Mouse (Mus musculus) CH12.LX (cell line): ENCODE measurements around the gene 1700008O03Rik. TPM values are rescaled to one million over a fixed set of nuclear protein-coding genes. Genes with fewer than 3 reads are reported as not detected.

Experiments
- DNase-seq: peaks from one replicate; pipeline ENCODE4 v3.0.0-alpha.2; 2013; ENCODE audit errors: extremely low read depth
- H3K27ac ChIP-seq: 2 replicates; pipeline ENCODE4 v1.5.1; 2012; ENCODE audit warnings: low read depth, mild to moderate bottlenecking, control low read depth, moderate library complexity; ENCODE audit not compliant: insufficient read depth
- H3K27me3 ChIP-seq: replicated peaks from 2 replicates; pipeline ENCODE3; 2012; ENCODE audit warnings: inconsistent platforms
- H3K36me3 ChIP-seq, 2 experiments: replicated peaks in 1 of 2; 2 replicates each; pipeline versions ENCODE3 to v1.6.1; 2012; ENCODE audit warnings: inconsistent platforms in 1 of 2, low read length in 1 of 2, mild to moderate bottlenecking in 1 of 2, mixed read lengths in 1 of 2, moderate library complexity in 1 of 2; ENCODE audit not compliant: control insufficient read depth in 1 of 2, insufficient read depth in 1 of 2
- H3K4me1 ChIP-seq, 2 experiments: 2 replicates each; pipeline ENCODE4 v1.6.1; 2012; ENCODE audit warnings: inconsistent platforms in 1 of 2, moderate library complexity in 1 of 2; ENCODE audit not compliant: insufficient read depth in 2 of 2, control insufficient read depth in 1 of 2
- H3K4me2 ChIP-seq: 2 replicates; pipeline ENCODE4 v1.6.1; 2012; ENCODE audit warnings: low read depth, mild to moderate bottlenecking, control low read depth; ENCODE audit not compliant: poor library complexity, insufficient read depth, severe bottlenecking
- H3K4me3 ChIP-seq, 3 experiments: fragments of 150-350 bp in 1 of 3; sonication (generic) in 1 of 3; replicated peaks in 1 of 3; 2 replicates each; pipeline versions ENCODE3 to v1.5.1; 2011 to 2012; ENCODE audit warnings: low read depth in 2 of 3, low read length in 2 of 3, mild to moderate bottlenecking in 2 of 3, moderate library complexity in 2 of 3, control low read depth in 1 of 3, improper control_type of control experiment in 1 of 3, inconsistent platforms in 1 of 3, mixed read lengths in 1 of 3; ENCODE audit not compliant: poor library complexity in 1 of 3
- H3K79me2 ChIP-seq: replicated peaks from 2 replicates; pipeline ENCODE4 v1.6.1; 2012; ENCODE audit warnings: mild to moderate bottlenecking, moderate library complexity; ENCODE audit not compliant: control insufficient read depth, poor library complexity, insufficient read depth, severe bottlenecking; ENCODE audit errors: extremely low read depth
- H3K9ac ChIP-seq: 2 replicates; pipeline ENCODE4 v1.6.1; 2012; ENCODE audit warnings: low read depth, mild to moderate bottlenecking, control low read depth, moderate library complexity; ENCODE audit not compliant: insufficient read depth
- H3K9me3 ChIP-seq: replicated peaks from 2 replicates; pipeline ENCODE3; 2012; ENCODE audit warnings: low read length, inconsistent platforms, mixed read lengths
- CTCF ChIP-seq, 2 experiments: IDR thresholded peaks in 1 of 2; conservative IDR thresholded peaks in 1 of 2; 2 replicates each; pipeline ENCODE4 v1.5.1; 2011 to 2012; ENCODE audit warnings: low read depth in 2 of 2, low read length in 2 of 2, improper control_type of control experiment in 1 of 2, inconsistent platforms in 1 of 2, mild to moderate bottlenecking in 1 of 2, moderate library complexity in 1 of 2
- JUND ChIP-seq: conservative IDR thresholded peaks from 2 replicates; pipeline ENCODE4 v1.6.1; 2011; ENCODE audit warnings: low read depth, low read length, improper control_type of control experiment
- KAT2A ChIP-seq: IDR thresholded peaks from 2 replicates; pipeline ENCODE4 v1.6.1; 2012; ENCODE audit warnings: low read length, improper control_type of control experiment, inconsistent platforms; ENCODE audit not compliant: insufficient replicate concordance
- MAX ChIP-seq: IDR thresholded peaks from 2 replicates; pipeline ENCODE4 v1.6.1; 2011; ENCODE audit warnings: low read length, improper control_type of control experiment
- MEF2A ChIP-seq: IDR thresholded peaks from 2 replicates; pipeline ENCODE4 v1.6.1; 2014; ENCODE audit warnings: low read depth, mild to moderate bottlenecking, inconsistent platforms, low read length, improper control_type of control experiment, borderline replicate concordance
- MYC ChIP-seq: IDR thresholded peaks from 2 replicates; pipeline ENCODE4 v1.6.1; 2011; ENCODE audit warnings: low read depth, mild to moderate bottlenecking, improper control_type of control experiment, low read length
- NRF1 ChIP-seq: IDR thresholded peaks from 2 replicates; pipeline ENCODE4 v1.6.1; 2014; ENCODE audit warnings: low read depth, mild to moderate bottlenecking, inconsistent platforms, low read length, improper control_type of control experiment, moderate library complexity
- POLR2AphosphoS2 ChIP-seq: IDR thresholded peaks from 2 replicates; pipeline ENCODE4 v1.6.1; 2011; ENCODE audit warnings: low read depth, low read length, improper control_type of control experiment
- RAD21 ChIP-seq: IDR thresholded peaks from 2 replicates; pipeline ENCODE4 v1.6.1; 2011; ENCODE audit warnings: low read depth, mild to moderate bottlenecking, low read length, improper control_type of control experiment, moderate library complexity
- RCOR1 ChIP-seq: conservative IDR thresholded peaks from 2 replicates; pipeline ENCODE4 v1.6.1; 2012; ENCODE audit warnings: low read depth, mild to moderate bottlenecking, inconsistent platforms, low read length, improper control_type of control experiment
- SIN3A ChIP-seq: IDR thresholded peaks from 2 replicates; pipeline ENCODE4 v1.6.1; 2012; ENCODE audit warnings: low read length, improper control_type of control experiment, inconsistent platforms
- SMC3 ChIP-seq: IDR thresholded peaks from 2 replicates; pipeline ENCODE4 v1.6.1; 2011; ENCODE audit warnings: low read depth, low read length, improper control_type of control experiment
- TCF12 ChIP-seq: IDR thresholded peaks from 2 replicates; pipeline ENCODE4 v1.6.1; 2014; ENCODE audit warnings: low read depth, mild to moderate bottlenecking, inconsistent platforms, low read length, improper control_type of control experiment
- UBTF ChIP-seq: IDR thresholded peaks from 2 replicates; pipeline ENCODE4 v1.6.1; 2012; ENCODE audit warnings: low read depth, mild to moderate bottlenecking, inconsistent platforms, low read length, improper control_type of control experiment, moderate library complexity
- ZC3H11A ChIP-seq: IDR thresholded peaks from 2 replicates; pipeline ENCODE4 v1.6.1; 2012; ENCODE audit warnings: low read depth, mild to moderate bottlenecking, inconsistent platforms, low read length, improper control_type of control experiment
- ZMIZ1 ChIP-seq: IDR thresholded peaks from 2 replicates; pipeline ENCODE4 v1.6.1; 2012; ENCODE audit warnings: low read depth, mild to moderate bottlenecking, inconsistent platforms, low read length, improper control_type of control experiment
- ZNF384 ChIP-seq: IDR thresholded peaks from 2 replicates; pipeline ENCODE4 v1.6.1; 2012; ENCODE audit warnings: low read depth, low read length, improper control_type of control experiment, inconsistent platforms
- dilution Hi-C: fragments of 300-500 bp; cut with MboI; formaldehyde crosslinking; loops from 2 replicates; pipeline ENCODE4 v1.14.3; 2020; ENCODE audit warnings: low sequenced_read_pairs; ENCODE audit not compliant: extremely low pct_unique_long_range_greater_than_20kb, extremely low pct_ligation_motif_present
- in situ Hi-C: fragments of 300-500 bp; cut with MboI; formaldehyde crosslinking; loops from 3 replicates; pipeline ENCODE4 v1.14.3; 2019; ENCODE audit warnings: low sequenced_read_pairs, low pct_ligation_motif_present, low pct_unique_long_range_greater_than_20kb, mixed read lengths
- polyA plus RNA-seq: library from polyadenylated mRNA; unstranded; fragments of >175 nt; gene quantifications from 2 replicates; pipeline ENCODE4 v1.2.1, GENCODE M21; 2012; ENCODE audit warnings: low read depth; ENCODE audit not compliant: insufficient read length
- total RNA-seq, 2 experiments: library from RNA; depleted of rRNA; stranded (reverse); fragments of 300-350 nt in 1 of 2; fragments of >200 nt in 1 of 2; gene quantifications; 2 replicates each; pipeline ENCODE4 v1.2.3; 2012 to 2014

Gene 1700008O03Rik
- total and polyA plus RNA-seq, 3 experiments, result 0.74 to 0.81 TPM; not detected in 1

DNA sequence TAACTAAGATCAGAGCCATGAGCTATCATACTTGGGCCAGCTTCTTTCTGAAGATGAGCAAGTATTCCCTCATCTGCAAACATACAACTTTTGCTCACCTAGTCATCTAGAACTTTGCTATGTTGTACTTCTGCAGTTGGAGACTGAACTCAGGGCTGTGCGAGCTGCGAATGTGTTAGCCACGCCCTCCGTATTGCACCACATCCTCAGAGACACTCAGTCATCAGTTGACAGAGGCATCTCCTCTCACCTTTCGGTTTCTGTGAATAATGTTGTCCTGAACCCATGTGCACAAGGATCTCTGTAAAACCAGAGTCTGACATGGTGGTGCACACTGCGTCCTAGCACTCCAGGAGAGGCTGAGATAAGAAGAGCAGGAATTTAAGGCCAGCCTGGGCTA lies 16.1 kb upstream of the 1700008O03Rik start:
- dilution Hi-C loops, result no loop called here
- in situ Hi-C loops, result loop anchor here (5.0 kb wide), 1 partner anchor 71 kb away; no protein-coding TSS in a partner anchor

DNA sequence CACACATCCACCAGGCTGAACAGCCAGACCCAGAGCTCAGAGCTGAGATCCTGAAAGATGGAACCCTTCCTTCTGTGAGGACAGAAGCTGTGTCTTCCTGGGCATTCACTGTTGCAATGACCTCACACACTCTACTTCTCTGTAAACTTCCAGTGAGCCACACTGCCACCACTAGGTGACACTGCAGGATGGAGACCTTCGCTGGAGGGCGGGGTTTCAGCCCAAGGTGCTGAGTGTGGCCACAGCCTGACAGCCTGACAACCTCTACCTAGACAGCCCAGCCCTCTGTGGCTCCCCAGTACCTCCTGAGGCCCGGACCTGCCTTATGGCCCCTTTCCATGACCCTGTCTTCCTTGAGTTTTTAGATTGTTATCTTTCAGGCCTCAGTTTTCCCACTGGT lies 12.9 kb upstream of the 1700008O03Rik start:
- H3K4me1 ChIP-seq, result peaks cover 3 to 6% of the 10 kb centered on the region in 2 experiments; a peak in 1 of 4 replicates
- TF ChIP-seq RAD21 (peak; percentile 90), KAT2A (no peak), CTCF (conservative IDR thresholded peaks at IDR 0.05 in 1 of 2, IDR thresholded peaks at IDR 0.05 in 1 of 2; ENCODE audit: low read depth in 2 of 2, low read length in 2 of 2) (peak; percentile 57 to 92), UBTF (no peak), SMC3 (peak; percentile 90), ZC3H11A (peak; percentile 34; the same call in 1 of the 2 replicates), MAX (no peak), RCOR1 (no peak)
- peak; percentile 85 for DNase-seq
- H3K9ac ChIP-seq, result no peak overlapping the region
- no peaks in the 10 kb centered on the region for H3K79me2 ChIP-seq
- no peak overlapping the region for H3K4me3 ChIP-seq
- dilution Hi-C loops (no loop called here), in situ Hi-C loops (no loop called here)
- no peaks in the 10 kb centered on the region for H3K9me3 ChIP-seq
- no peak overlapping the region for H3K27ac ChIP-seq
- H3K27me3 ChIP-seq, result peaks cover 64% of the 10 kb centered on the region
- no peak overlapping the region for H3K4me2 ChIP-seq
- no peaks in the 10 kb centered on the region for H3K36me3 ChIP-seq

More for the DNA sequence above, 16.1 kb upstream of the 1700008O03Rik start:
- Histone ChIP-seq H3K9me3 (no peaks in the 10 kb centered on the region), H3K27ac (no peak overlapping the region), H3K4me2 (no peak overlapping the region), H3K79me2 (no peaks in the 10 kb centered on the region), H3K9ac (no peak overlapping the region), H3K27me3 (peaks cover 51% of the 10 kb centered on the region), H3K4me3 (no peak overlapping the region), H3K36me3 (no peaks in the 10 kb centered on the region), H3K4me1 (peaks cover 3 to 14% of the 10 kb centered on the region in 2 experiments; a peak in 2 of 4 replicates)
- peak; percentile 12 for DNase-seq
- TF ChIP-seq ZNF384 (no peak), POLR2AphosphoS2 (no peak), SMC3 (no peak), SIN3A (no peak), JUND (no peak), MYC (no peak)

DNA sequence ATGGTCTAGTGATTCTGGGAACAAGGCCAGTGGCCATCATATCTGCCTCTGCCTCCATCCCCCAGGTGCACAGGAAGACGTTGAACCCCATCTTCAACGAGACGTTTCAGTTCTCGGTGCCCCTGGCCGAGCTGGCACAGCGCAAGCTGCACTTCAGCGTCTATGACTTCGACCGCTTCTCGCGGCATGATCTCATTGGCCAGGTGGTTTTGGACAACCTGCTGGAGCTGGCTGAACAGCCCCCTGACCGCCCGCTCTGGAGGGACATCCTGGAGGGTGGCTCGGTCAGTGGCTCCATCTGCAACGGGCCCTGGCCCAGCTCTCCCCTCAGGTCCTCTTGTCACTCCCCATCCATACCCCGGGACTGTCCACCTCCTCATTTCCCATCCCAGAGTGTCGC lies 7.7 kb upstream of the 1700008O03Rik start:
- H3K36me3 ChIP-seq, result no peaks in the 10 kb centered on the region
- H3K27ac ChIP-seq, result no peak overlapping the region
- H3K27me3 ChIP-seq, result peaks cover 79% of the 10 kb centered on the region
- dilution Hi-C loops, result no loop called here
- no peak overlapping the region for H3K9ac ChIP-seq
- no peak for DNase-seq
- TF ChIP-seq TCF12 (no peak), RAD21 (no peak), ZNF384 (no peak), RCOR1 (no peak), NRF1 (no peak), ZMIZ1 (no peak), POLR2AphosphoS2 (no peak), MEF2A (no peak), SMC3 (no peak)
- no peaks in the 10 kb centered on the region for H3K4me1 ChIP-seq
- no peak overlapping the region for H3K4me2 ChIP-seq
- in situ Hi-C loops, result no loop called here
- H3K4me3 ChIP-seq, result no peak overlapping the region
- H3K79me2 ChIP-seq, result no peaks in the 10 kb centered on the region
- no peaks in the 10 kb centered on the region for H3K9me3 ChIP-seq
